Mouse (Mus musculus): ENCODE measurements at regions not wholly inside any gene's neighbourhood (a gene's known extent, or its start where the extent isn't known, plus 50 kb on each side); places are given as distances from the start of the nearest gene placed in this dataset.

DNA sequence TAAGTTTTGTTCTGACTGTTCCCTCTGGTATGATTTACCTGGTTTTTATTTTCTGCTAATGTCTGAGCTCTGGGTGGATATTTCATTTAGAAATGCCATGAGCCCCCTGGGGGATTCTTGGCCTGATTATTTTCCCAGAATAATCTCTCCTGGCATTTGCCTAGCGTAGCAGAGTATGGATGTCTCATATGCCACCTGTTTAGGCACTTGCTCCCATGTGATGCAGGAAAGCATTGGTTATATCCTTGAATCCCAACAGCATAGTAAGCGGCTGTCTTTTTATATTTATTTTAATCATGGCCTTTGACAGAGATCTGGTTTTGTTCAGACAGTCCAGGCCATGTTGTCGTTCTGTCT is 486.0 kb downstream of the D3Ertd751e start:
- no peak for ATAC-seq (replicated peaks in 1 of 2; ENCODE audit: insufficient read depth in 1 of 2, low FRiP score in 2 of 2, low TSS enrichment in 1 of 2, low read depth in 1 of 2, poor library complexity in 2 of 2, severe bottlenecking in 2 of 2)

DNA sequence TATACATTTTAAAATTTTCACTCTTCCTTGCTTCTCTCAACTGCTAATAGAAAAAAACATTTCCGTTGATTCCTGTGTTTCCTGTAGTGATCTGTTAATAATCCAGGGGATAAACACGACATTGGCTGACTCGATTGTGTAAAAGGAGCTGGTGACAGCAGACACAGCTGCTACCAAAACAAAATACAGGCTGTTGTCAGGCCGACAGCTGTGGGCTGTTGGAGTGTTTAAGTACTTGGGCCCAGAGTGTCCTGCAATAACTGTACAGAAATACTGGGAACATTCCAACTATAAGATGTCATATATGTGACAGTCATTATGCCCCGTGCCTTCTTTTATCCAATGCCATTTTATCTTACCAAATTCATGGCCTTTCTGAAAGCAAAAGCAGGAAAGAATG is 489.9 kb downstream of the D3Ertd751e start:
- ATAC-seq (replicated peaks in 1 of 2; ENCODE audit: insufficient read depth in 1 of 2, low FRiP score in 2 of 2, low TSS enrichment in 1 of 2, low read depth in 1 of 2, poor library complexity in 2 of 2, severe bottlenecking in 2 of 2): no peak

DNA sequence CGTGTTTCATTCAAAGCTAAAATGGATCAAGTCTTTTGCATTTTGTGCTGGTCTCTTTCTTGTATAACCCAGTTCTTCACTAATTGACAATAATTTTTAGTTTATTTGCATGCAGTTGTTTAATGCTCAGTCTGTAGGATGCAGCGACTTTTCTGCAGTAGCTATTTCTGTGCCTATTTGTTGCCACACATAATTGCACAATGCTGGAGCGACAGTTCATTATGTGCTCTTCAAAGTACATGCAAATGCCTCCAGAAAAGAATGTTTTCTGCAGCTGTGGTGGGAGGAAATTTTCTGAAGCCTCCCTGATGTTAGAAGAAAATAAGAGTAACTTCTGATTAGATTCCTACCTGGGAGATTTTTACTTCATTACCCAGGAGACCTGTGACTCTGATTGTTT is 491.3 kb downstream of the D3Ertd751e start:
- no peak for ATAC-seq (replicated peaks in 1 of 2; ENCODE audit: insufficient read depth in 1 of 2, low FRiP score in 2 of 2, low TSS enrichment in 1 of 2, low read depth in 1 of 2, poor library complexity in 2 of 2, severe bottlenecking in 2 of 2)

DNA sequence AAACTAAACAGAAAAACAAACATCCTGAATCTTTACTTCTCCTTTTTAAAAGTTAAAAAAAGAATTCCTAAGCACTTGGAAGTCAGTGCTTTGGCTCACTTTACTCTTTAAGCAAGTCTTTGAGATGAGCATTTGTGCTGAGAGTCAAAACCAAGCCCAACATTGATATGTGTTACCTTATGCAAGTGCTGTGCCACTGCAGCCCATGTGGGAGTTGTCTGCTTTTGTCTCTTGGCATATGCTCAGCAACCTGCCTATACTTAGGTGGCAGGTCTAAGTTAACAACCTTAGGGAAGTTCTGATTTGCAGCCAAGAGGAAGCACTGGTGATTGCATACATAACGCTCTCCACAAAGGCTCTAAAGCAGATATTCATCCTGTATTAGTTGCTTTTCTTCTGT is 493.1 kb downstream of the D3Ertd751e start:
- no peak for ATAC-seq (replicated peaks in 1 of 2; ENCODE audit: insufficient read depth in 1 of 2, low FRiP score in 2 of 2, low TSS enrichment in 1 of 2, low read depth in 1 of 2, poor library complexity in 2 of 2, severe bottlenecking in 2 of 2)

All from hematopoietic stem cell, adult 5-6 weeks (primary cell).